Mouse (Mus musculus): ENCODE data around the gene Tenm2. TPM values are rescaled to one million over a fixed set of nuclear protein-coding genes. Genes with fewer than 3 reads are reported as not detected.

The Tenm2 gene
- polyA plus RNA-seq, 1 experiment from 2014 or later, result 0.03 TPM

GRCm38 (mm10) chr11:36264776-36265466 is 970.8 kb downstream of the Tenm2 start:
- no peaks in the 10 kb centered on the region for H3K4me1 ChIP-seq (replicated peaks)
- no peaks in the 10 kb centered on the region for H3K9me3 ChIP-seq (replicated peaks)
- H3K4me2 ChIP-seq, result no peak overlapping the region
- 77% methylated on average over 17 of the region's 17 CpGs for WGBS (ENCODE audit: insufficient replicate concordance)
- no peak overlapping the region for H3K9ac ChIP-seq
- no peak overlapping the region for H3K27ac ChIP-seq (replicated peaks)
- no peak overlapping the region for H3K4me3 ChIP-seq (replicated peaks)
- no peaks in the 10 kb centered on the region for H3K27me3 ChIP-seq
- ATAC-seq (ENCODE audit: insufficient read depth), result no peak
- H3K36me3 ChIP-seq (replicated peaks), result no peaks in the 10 kb centered on the region

- Histone ChIP-seq H3K9ac (no peak overlapping the region), H3K4me3 (replicated peaks) (no peak overlapping the region), H3K9me3 (replicated peaks) (no peaks in the 10 kb centered on the region), H3K36me3 (replicated peaks) (no peaks in the 10 kb centered on the region), H3K27me3 (no peaks in the 10 kb centered on the region), H3K4me1 (replicated peaks) (no peaks in the 10 kb centered on the region), H3K4me2 (no peak overlapping the region), H3K27ac (replicated peaks) (no peak overlapping the region)
- no peak for ATAC-seq (ENCODE audit: insufficient read depth)
- WGBS (ENCODE audit: insufficient replicate concordance), result 57% methylated on average over 10 of the region's 10 CpGs
Measured at GRCm38 (mm10) chr11:36263840-36264239, 971.9 kb downstream of the Tenm2 start.

- Histone ChIP-seq H3K36me3 (replicated peaks) (no peaks in the 10 kb centered on the region), H3K27ac (replicated peaks) (no peak overlapping the region)
- 58% methylated on average over 5 of the region's 5 CpGs for WGBS (ENCODE audit: insufficient replicate concordance)
Measured at GRCm38 (mm10) chr11:36257187-36257586, 978.6 kb downstream of the Tenm2 start.

GRCm38 (mm10) chr11:36256747-36257146 is 979.0 kb downstream of the Tenm2 start:
- H3K4me2 ChIP-seq, result no peak overlapping the region
- no peaks in the 10 kb centered on the region for H3K27me3 ChIP-seq
- H3K4me1 ChIP-seq (replicated peaks), result no peaks in the 10 kb centered on the region
- WGBS (ENCODE audit: insufficient replicate concordance), result 62% methylated on average over 5 of the region's 5 CpGs
- H3K36me3 ChIP-seq (replicated peaks), result no peaks in the 10 kb centered on the region
- H3K27ac ChIP-seq (replicated peaks), result no peak overlapping the region
- no peak overlapping the region for H3K4me3 ChIP-seq (replicated peaks)
- no peak overlapping the region for H3K9ac ChIP-seq
- H3K9me3 ChIP-seq (replicated peaks), result no peaks in the 10 kb centered on the region
- ATAC-seq (ENCODE audit: insufficient read depth), result no peak

More at GRCm38 (mm10) chr11:36257187-36257586, 978.6 kb downstream of the Tenm2 start:
- Histone ChIP-seq H3K9me3 (replicated peaks) (no peaks in the 10 kb centered on the region), H3K4me1 (replicated peaks) (no peaks in the 10 kb centered on the region), H3K4me2 (no peak overlapping the region), H3K4me3 (replicated peaks) (no peak overlapping the region), H3K27me3 (no peaks in the 10 kb centered on the region), H3K9ac (no peak overlapping the region)
- no peak for ATAC-seq (ENCODE audit: insufficient read depth)

- no peaks in the 10 kb centered on the region for H3K36me3 ChIP-seq (replicated peaks)
- 65% methylated on average over 2 of the region's 2 CpGs for WGBS (ENCODE audit: insufficient replicate concordance)
Measured at GRCm38 (mm10) chr11:36254019-36254418, 981.7 kb downstream of the Tenm2 start.

GRCm38 (mm10) chr11:36250111-36250510 is 985.7 kb downstream of the Tenm2 start:
- Histone ChIP-seq H3K4me2 (no peak overlapping the region), H3K36me3 (replicated peaks) (no peaks in the 10 kb centered on the region), H3K4me1 (replicated peaks) (no peaks in the 10 kb centered on the region), H3K27ac (replicated peaks) (no peak overlapping the region), H3K9me3 (replicated peaks) (no peaks in the 10 kb centered on the region), H3K4me3 (replicated peaks) (no peak overlapping the region), H3K9ac (no peak overlapping the region), H3K27me3 (no peaks in the 10 kb centered on the region)
- WGBS (ENCODE audit: insufficient replicate concordance), result 39% methylated on average over 7 of the region's 7 CpGs
- no peak for ATAC-seq (ENCODE audit: insufficient read depth)

More at GRCm38 (mm10) chr11:36254019-36254418, 981.7 kb downstream of the Tenm2 start:
- Histone ChIP-seq H3K4me1 (replicated peaks) (no peaks in the 10 kb centered on the region), H3K9ac (no peak overlapping the region), H3K9me3 (replicated peaks) (no peaks in the 10 kb centered on the region), H3K4me2 (no peak overlapping the region), H3K4me3 (replicated peaks) (no peak overlapping the region), H3K27ac (replicated peaks) (no peak overlapping the region), H3K27me3 (no peaks in the 10 kb centered on the region)
- ATAC-seq (ENCODE audit: insufficient read depth), result no peak

GRCm38 (mm10) chr11:36246152-36246551 is 989.6 kb downstream of the Tenm2 start:
- Histone ChIP-seq H3K9me3 (replicated peaks) (no peaks in the 10 kb centered on the region), H3K4me2 (no peak overlapping the region), H3K4me1 (replicated peaks) (no peaks in the 10 kb centered on the region), H3K9ac (no peak overlapping the region), H3K4me3 (replicated peaks) (no peak overlapping the region), H3K27me3 (no peaks in the 10 kb centered on the region), H3K27ac (replicated peaks) (no peak overlapping the region), H3K36me3 (replicated peaks) (no peaks in the 10 kb centered on the region)
- no peak for ATAC-seq (ENCODE audit: insufficient read depth)
- 66% methylated on average over 3 of the region's 3 CpGs for WGBS (ENCODE audit: insufficient replicate concordance)

- 74% methylated on average over 11 of the region's 11 CpGs for WGBS (ENCODE audit: insufficient replicate concordance)
- Histone ChIP-seq H3K9ac (no peak overlapping the region), H3K9me3 (replicated peaks) (no peaks in the 10 kb centered on the region), H3K27ac (replicated peaks) (no peak overlapping the region), H3K4me1 (replicated peaks) (no peaks in the 10 kb centered on the region), H3K4me2 (no peak overlapping the region), H3K36me3 (replicated peaks) (no peaks in the 10 kb centered on the region), H3K27me3 (no peaks in the 10 kb centered on the region), H3K4me3 (replicated peaks) (no peak overlapping the region)
- ATAC-seq (ENCODE audit: insufficient read depth), result no peak
Measured at GRCm38 (mm10) chr11:36244491-36244882, 991.3 kb downstream of the Tenm2 start.

- no peak overlapping the region for H3K9ac ChIP-seq
- no peak overlapping the region for H3K4me2 ChIP-seq
- H3K4me3 ChIP-seq (replicated peaks), result no peak overlapping the region
- ATAC-seq (ENCODE audit: insufficient read depth), result no peak
- H3K4me1 ChIP-seq (replicated peaks), result no peaks in the 10 kb centered on the region
- 72% methylated on average over 18 of the region's 18 CpGs for WGBS (ENCODE audit: insufficient replicate concordance)
- H3K9me3 ChIP-seq (replicated peaks), result no peaks in the 10 kb centered on the region
- no peak overlapping the region for H3K27ac ChIP-seq (replicated peaks)
- no peaks in the 10 kb centered on the region for H3K27me3 ChIP-seq
- H3K36me3 ChIP-seq (replicated peaks), result no peaks in the 10 kb centered on the region
Measured at GRCm38 (mm10) chr11:36243747-36244490, 991.8 kb downstream of the Tenm2 start.

GRCm38 (mm10) chr11:36238890-36239289 is 996.9 kb downstream of the Tenm2 start:
- Histone ChIP-seq H3K27ac (replicated peaks) (no peak overlapping the region), H3K4me1 (replicated peaks) (no peaks in the 10 kb centered on the region), H3K4me3 (replicated peaks) (no peak overlapping the region), H3K9me3 (replicated peaks) (no peaks in the 10 kb centered on the region), H3K27me3 (no peaks in the 10 kb centered on the region), H3K9ac (no peak overlapping the region), H3K36me3 (replicated peaks) (no peaks in the 10 kb centered on the region), H3K4me2 (no peak overlapping the region)
- WGBS (ENCODE audit: insufficient replicate concordance), result 69% methylated on average over 9 of the region's 9 CpGs
- no peak for ATAC-seq (ENCODE audit: insufficient read depth)

GRCm38 (mm10) chr11:36228654-36229053 is 1007.1 kb downstream of the Tenm2 start:
- Histone ChIP-seq H3K4me2 (no peak overlapping the region), H3K27me3 (no peaks in the 10 kb centered on the region), H3K27ac (replicated peaks) (no peak overlapping the region), H3K36me3 (replicated peaks) (no peaks in the 10 kb centered on the region), H3K9ac (no peak overlapping the region), H3K9me3 (replicated peaks) (no peaks in the 10 kb centered on the region), H3K4me3 (replicated peaks) (no peak overlapping the region), H3K4me1 (replicated peaks) (no peaks in the 10 kb centered on the region)
- WGBS (ENCODE audit: insufficient replicate concordance), result 69% methylated on average over 11 of the region's 11 CpGs
- ATAC-seq (ENCODE audit: insufficient read depth), result no peak
